Mouse (Mus musculus): ENCODE data around the gene Olfr1055.
"Not testable (repeated sequence)": the region's sequence is repeated elsewhere in the genome, so short reads cannot be mapped to it uniquely, and the experiment has no call there.

The Olfr1055 gene

DNA sequence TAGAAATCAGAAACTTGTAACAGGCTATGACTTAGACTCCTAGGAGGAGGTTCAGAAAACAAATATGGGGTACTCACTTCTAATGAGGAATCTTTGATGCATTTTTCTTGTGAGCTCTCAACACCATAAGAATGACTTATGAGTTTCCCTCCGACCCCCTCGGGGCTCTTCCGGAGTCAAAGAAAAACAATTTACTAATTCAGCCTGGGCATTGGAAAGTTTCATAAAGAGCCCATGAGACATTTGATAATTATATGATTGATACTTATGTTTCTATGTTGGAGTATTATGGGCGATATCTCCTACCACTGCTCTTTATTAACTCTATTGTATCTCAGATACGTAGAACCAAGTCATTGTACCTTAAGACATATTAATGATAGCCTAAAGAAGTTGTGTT lies at the start of gene Olfr1055:
Gene Olfr1055, minus strand, starts transcription at position 101 of the 400 bp plus-strand sequence.
- in situ Hi-C loops (cut with MboI): no loop called here

DNA sequence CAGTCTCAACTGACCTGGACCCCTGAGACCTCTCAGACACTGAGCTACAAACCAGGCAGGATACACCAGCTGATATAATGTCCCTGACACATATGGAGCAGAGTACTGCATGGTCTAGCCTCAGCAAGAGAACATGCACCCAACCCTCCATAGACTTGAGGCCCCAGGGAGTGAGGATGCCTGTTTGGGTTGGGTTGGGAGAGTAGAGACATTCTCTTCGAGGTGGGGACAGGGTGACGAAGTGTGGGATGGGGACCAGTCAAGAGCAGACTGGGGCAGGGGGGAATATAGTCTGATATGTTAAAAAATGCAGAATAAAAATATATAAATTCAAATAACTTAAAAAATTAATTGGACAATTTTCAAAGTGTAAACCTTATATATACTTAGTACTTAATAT lies 45.0 kb upstream of the Olfr1055 start:
- in situ Hi-C loops (cut with MboI): no loop called here

DNA sequence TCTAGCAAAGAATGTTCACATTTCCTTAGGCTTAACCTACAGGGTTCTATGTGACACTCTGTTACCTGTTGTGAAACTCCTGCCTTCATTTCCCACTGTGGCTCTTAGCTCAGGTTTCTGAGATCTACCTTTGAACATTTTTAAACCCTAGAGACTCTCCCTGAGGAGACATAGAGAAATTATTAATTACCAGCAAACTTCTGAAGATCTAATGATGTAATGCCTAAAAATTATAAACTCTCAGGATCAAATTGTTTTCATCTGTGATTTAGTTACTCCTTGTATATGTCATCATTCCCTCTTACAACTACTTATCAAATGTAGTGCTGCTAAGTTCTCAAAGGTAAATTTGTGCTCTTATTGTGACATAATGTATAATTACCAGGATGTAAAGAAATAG lies 38.4 kb upstream of the Olfr1055 start, which contains the start of gene Olfr1058:
Gene Olfr1058, minus strand, starts transcription at position 101 of the 400 bp plus-strand sequence.
- in situ Hi-C loops (cut with MboI): not testable (repeated sequence)

DNA sequence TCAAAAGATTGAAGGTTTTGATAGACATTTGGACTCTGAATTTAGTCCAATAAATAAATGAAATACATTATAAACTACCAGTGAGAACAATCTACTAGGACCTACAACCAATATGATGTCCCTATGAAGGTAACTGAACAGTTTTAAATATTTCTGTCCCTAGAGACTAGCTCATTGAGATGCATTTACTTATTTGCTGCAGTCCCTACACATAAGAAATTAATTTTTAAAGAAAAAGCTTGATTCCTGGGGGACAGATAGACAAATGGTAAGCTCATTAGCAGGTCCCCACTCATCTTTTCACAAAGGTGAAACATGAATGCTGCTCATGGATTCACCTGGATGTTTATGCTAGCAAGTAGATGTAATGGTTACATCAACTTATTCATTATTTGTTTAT lies 28.2 kb upstream of the Olfr1055 start, which contains the start of gene Olfr1057:
Gene Olfr1057, minus strand, starts transcription at position 101 of the 400 bp plus-strand sequence.
- in situ Hi-C loops (cut with MboI): no loop called here

DNA sequence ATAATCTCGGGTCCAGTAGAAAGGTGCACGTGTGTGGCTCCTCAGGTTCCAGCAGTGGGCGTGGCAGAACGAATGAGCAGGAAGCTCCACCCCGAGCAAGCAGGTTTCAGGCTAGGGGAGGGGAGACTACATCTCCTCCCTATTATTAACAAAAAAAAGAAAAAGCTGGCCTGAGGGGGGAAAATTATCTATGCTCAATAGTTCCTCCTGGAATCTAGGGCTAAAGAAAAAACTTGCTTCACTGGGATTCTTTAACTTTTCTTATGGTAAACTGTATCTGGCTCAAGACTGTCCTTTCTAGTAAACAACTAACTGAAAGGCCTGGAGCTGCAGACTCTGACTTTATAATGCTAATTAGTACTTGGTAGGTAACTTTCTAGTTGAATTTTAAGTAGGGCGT lies 16.3 kb upstream of the Olfr1055 start:
- in situ Hi-C loops (cut with MboI): not testable (repeated sequence)

DNA sequence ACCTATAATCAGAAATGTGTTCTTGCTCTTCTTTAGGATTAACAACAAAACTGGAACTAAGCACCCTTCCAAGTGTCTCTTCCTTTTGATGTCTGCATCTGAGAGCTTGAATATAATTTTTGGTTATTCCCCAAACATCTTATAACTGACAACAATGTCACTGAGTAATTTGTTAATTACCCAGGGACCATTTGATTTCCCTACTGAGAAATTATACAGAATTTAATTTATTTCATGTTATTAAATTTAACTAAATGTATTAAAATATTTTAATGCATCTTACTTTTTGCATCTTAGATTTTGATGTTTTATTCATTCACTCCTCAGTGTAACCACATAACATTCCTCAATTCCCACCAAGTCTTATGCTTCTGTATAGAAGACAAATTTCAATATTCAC lies 12.3 kb upstream of the Olfr1055 start, which contains the start of gene Olfr1056:
Gene Olfr1056, minus strand, starts transcription at position 101 of the 400 bp plus-strand sequence.
- in situ Hi-C loops (cut with MboI): no loop called here

DNA sequence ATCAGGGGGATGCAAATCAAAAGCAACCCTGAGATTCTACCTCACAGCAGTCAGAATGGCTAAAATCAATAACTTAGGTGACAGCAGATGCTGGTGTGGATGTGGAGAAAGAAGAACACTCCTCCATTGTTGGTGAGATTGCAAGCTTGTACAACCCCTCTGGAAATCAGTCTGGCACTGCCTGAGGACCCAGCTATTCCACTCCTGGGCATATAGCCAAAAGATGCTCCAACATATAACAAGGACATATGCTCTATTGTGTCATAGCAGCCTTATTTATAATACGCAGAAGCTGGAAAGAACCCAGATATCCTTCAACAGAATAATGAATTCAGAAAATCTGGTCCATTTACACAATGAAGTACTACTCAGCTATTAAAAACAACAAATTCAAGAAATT lies 1.7 kb upstream of the Olfr1055 start:
- in situ Hi-C loops (cut with MboI): not testable (repeated sequence)

DNA sequence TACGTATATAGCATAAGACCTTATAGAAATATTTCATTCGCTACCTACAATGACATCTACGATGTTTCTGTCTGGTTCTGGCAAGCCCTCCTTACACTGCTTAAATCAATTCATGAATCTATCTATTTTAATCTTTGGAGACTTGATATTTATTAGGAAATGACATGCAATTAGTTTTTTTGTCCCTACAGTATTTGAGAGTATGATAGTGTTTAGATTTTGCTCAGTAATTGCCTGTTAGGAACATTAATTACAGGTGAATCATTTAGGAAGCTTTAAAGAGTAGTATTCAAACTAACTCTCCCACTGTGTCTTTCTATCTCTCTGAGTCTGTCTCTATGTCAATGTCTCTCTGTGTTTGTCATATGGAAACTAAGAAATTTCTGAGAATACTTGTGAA lies 14.8 kb downstream of the Olfr1055 start, which contains the start of gene Olfr1054:
Gene Olfr1054, minus strand, starts transcription at position 101 of the 400 bp plus-strand sequence.
- in situ Hi-C loops (cut with MboI): no loop called here

DNA sequence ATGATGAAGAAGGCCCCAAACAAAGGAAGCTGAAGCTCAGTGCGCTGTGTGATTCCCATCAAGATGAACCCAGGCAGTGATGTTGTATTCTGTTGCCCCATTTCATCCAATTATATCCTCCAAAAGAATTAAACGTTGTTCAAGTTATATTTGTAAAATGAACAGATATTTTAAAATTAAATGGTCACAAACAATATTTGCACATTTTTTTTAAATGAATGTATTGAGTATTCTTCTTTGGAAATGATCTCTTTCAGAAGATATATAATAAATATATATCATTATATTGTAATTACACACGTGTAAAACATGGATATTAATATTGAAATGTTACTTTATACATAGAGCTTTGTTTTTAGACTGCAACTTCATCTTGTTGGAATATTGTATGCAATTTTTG lies 34.9 kb downstream of the Olfr1055 start, which contains the start of gene Olfr1053:
Gene Olfr1053, minus strand, starts transcription at position 101 of the 400 bp plus-strand sequence.
- in situ Hi-C loops (cut with MboI): no loop called here

Measured in mature B cell (primary cell).